ENCODE assay signal across 8 mouse cellular contexts in genomic region chr10:106468956-106469721, GRCm38 (mm10). TPM values are rescaled to one million over a fixed set of nuclear protein-coding genes. Genes with fewer than 3 reads are reported as not detected.
DNase-seq lines count a peak whose midpoint lies in the region; ATAC-seq and TF ChIP-seq lines count a peak whose summit lies in the region.

No protein-coding gene starts in this region.

- H3K9ac ChIP-seq in intestine, postnatal 0 days (ENCODE audit: low read depth, low read length) = no peak overlapping the region
- peak overlapping the region; percentile 67 for H3K9ac ChIP-seq in midbrain, postnatal 0 days (replicated peaks; ENCODE audit: low read length, poor library complexity, severe bottlenecking)

- H3K4me1 ChIP-seq in intestine, postnatal 0 days (replicated peaks; ENCODE audit: control insufficient read depth, insufficient read depth, low read length) = no peaks in the 10 kb centered on the region
- 0 out of 2 replicates have a peak, but pooled peaks cover 3% of the 10 kb centered on the region for H3K4me1 ChIP-seq in midbrain, postnatal 0 days (ENCODE audit: insufficient read depth, low read length)

- ATAC-seq in intestine, postnatal 0 days = no peak
- ATAC-seq in midbrain, postnatal 0 days (ENCODE audit: low FRiP score) = peak; percentile 91

- H3K36me3 ChIP-seq in intestine, postnatal 0 days (ENCODE audit: control insufficient read depth, insufficient read depth) = no peaks in the 10 kb centered on the region
- H3K36me3 ChIP-seq in midbrain, postnatal 0 days (ENCODE audit: insufficient read depth, low read length) = no peaks in the 10 kb centered on the region

- H3K4me2 ChIP-seq in intestine, postnatal 0 days (replicated peaks; ENCODE audit: low read depth) = peak overlapping the region; percentile 70
- peak overlapping the region; percentile 66 for H3K4me2 ChIP-seq in midbrain, postnatal 0 days (ENCODE audit: low read depth, low read length, poor library complexity, severe bottlenecking)

- no peak overlapping the region for H3K27ac ChIP-seq in intestine, postnatal 0 days (ENCODE audit: low read depth, low read length)
- H3K27ac ChIP-seq in midbrain, postnatal 0 days (ENCODE audit: low read depth, low read length) = peak overlapping the region; percentile 86

- H3K9me3 ChIP-seq in intestine, postnatal 0 days (ENCODE audit: control insufficient read depth) = no peaks in the 10 kb centered on the region
- no peaks in the 10 kb centered on the region for H3K9me3 ChIP-seq in midbrain, postnatal 0 days (ENCODE audit: low read length)

- DNase-seq in adrenal gland, postnatal 25 days = peak; percentile 3
- DNase-seq in cerebellum, postnatal 36 days = peak; percentile 81 to 83
- DNase-seq in heart, adult 11 months = peak; percentile 92
- peak; percentile 76 to 83 for DNase-seq in left cerebral cortex, adult 9 months (ENCODE audit: low spot score in 2 of 2)
- DNase-seq in midbrain, postnatal 0 days (ENCODE audit: low spot score) = peak; percentile 90
- no peak for DNase-seq in spleen, postnatal 14 days (ENCODE audit: low spot score in 2 of 2)
- no peak for DNase-seq in adipocyte (ENCODE audit: low spot score)

- TF ChIP-seq CTCF in intestine, postnatal 0 days (IDR thresholded peaks at IDR 0.05; ENCODE audit: low read depth) = no peak
- TF ChIP-seq CTCF in midbrain, postnatal 0 days (IDR thresholded peaks at IDR 0.05) = no peak

- H3K27me3 ChIP-seq in intestine, postnatal 0 days (replicated peaks; ENCODE audit: control insufficient read depth, insufficient read depth, low read length) = peaks cover 8% of the 10 kb centered on the region
- no peaks in the 10 kb centered on the region for H3K27me3 ChIP-seq in midbrain, postnatal 0 days (ENCODE audit: insufficient read depth, low read length)

- H3K4me3 ChIP-seq in intestine, postnatal 0 days (ENCODE audit: low read depth, low read length) = peak overlapping the region; percentile 43; the same call in 1 of the 2 replicates
- H3K4me3 ChIP-seq in midbrain, postnatal 0 days (ENCODE audit: low read depth, low read length) = peak overlapping the region; percentile 55

- WGBS in intestine, postnatal 0 days = 4% methylated on average over 19 of the region's 19 CpGs
- WGBS in midbrain, postnatal 0 days = 3% methylated on average over 19 of the region's 19 CpGs

RNA-seq across cellular contexts. Expression of gene Ppfia2, which starts 1.0 kb away (rescaled TPM):
- total RNA-seq in adrenal gland, postnatal 25 days (2021) = 6.3 and 9.4 TPM in 2 replicates
- 0.60 TPM in 2 replicates for polyA plus RNA-seq in intestine, postnatal 0 days (2015; fragmentation: Nextera tagmentation; extraction: Ambion mirVana)
- total RNA-seq in midbrain, postnatal 0 days (2014; rRNA removed) = 63.5 and 71.4 TPM in 2 replicates
- polyA plus RNA-seq in midbrain, postnatal 0 days (2015; fragmentation: Nextera tagmentation; extraction: Ambion mirVana) = 29.5 and 31.4 TPM in 2 replicates

Comparison
In these comparisons a context has a peak if more than half of its experiments do, and no peak if none do; other contexts are left out.
1. DNase-seq: peak in adrenal gland, postnatal 25 days (single experiment), cerebellum, postnatal 36 days (2 of 2), heart, adult 11 months (single experiment), left cerebral cortex, adult 9 months (2 of 2) and midbrain, postnatal 0 days (single experiment); none in spleen, postnatal 14 days (0 of 2) and adipocyte (single experiment).